Mouse (Mus musculus) cerebellum, adult 8-10 months (tissue): Measurements from ENCODE around the gene Gas6.

Experiments
- DNase-seq: peaks from one replicate; pipeline ENCODE4 v3.0.0; 2022

Gas6 gene

DNA sequence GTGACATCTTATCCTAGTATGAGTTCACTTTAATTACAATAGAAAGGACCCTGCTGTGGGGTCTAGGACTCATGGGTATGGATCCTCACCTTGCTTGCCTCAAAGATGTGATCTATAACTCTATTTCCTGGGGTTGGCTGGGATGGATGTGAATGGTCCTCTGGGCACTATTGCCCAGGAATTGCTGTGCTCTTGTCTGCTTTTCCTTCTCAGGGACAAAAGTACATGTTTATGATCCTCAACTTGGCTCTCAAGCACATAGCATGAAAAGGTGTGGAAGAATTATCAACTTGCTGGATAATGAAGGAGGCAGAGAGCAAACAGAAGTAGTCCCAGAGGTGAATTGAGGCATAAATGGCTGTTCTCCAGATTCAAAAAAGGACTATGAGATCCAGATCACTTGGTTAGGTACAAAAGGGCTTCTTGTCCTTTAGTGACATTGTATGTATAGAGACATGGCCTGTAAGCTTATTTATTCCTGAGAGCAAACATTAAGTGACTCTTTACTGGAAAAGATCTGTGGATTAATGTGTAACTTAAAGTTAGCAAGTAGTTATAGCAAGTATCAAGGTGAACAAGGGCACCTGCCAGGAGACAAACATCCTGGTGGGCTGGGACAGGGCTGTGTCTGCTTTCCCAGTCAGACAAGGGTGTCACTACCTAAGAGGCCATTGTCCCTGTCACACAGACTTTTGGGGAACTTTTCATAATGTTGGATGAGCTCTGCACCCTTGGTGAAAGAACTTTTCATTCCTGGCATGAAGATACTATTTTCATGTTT lies 10.8 kb upstream of the Gas6 start:
- no peak for DNase-seq

DNA sequence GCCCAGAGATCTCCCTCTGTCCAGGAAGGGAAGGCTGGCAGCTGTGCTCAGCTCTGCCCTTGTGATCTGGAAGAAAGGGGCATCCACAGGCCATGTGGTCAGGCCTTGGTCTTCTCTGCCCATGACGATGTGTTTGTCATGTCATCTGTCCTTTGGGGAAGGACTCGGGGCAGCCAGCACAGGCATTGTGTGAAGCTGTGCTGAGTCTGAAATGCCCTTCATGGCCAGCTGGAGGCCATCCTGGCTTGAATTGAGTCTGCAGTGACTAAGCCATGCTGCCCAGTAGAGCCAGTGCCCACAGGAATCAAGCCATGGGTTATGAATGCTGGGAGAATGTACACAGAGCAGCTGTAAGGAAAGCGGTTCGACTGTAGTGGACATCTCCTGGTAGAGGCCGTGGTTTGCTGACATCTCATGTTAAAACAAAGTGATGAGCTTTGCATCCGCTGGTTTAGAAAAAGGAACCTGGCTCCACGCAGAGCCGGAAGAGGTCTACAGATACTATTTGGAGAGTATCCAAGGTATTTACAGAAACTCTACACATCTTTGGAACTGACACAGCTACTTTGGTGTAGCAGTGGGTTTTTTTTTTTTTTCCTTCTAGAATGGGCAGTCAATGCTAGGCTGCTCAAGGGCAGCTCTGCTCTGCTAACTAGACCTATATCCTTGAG lies 9.8 kb upstream of the Gas6 start:
- no peak for DNase-seq

DNA sequence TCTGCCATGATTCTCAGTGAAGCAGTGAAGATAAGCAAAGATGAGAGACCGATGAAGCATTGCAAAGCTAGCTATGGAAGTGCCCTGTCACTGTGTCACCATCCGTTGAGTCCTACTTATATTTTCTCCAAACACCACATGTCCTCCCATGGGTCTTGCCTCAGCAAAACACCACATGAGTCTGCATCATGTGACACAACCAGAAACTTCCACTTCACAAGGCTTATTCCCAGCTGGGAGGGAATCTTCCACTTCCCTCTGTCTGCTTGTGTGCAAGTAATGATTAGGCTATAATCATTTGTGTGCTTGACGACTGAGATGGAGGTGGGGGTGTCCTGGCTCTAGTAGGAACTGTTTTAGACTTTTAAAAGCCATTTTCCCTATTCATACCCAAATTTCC lies 6.9 kb upstream of the Gas6 start:
- no peak for DNase-seq

DNA sequence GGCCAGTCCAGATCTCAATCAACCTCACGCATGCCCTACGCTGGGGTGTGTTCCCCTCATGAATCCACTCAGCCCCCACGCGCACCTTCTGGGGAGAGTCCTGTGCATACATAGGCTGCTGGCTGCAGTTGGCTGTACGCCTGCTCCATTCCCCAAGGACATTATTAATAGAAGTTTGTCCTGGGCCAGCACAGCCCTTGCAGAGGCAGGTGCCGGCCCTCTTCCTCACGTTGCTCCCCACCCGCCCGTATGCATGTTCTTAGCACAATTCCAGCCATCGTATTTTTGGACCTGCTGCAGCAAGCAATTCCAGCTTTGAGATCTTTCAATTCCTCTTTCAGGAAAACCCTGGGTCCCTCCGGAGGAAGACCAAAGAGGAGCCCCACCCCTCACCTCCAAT lies 1.3 kb downstream of the Gas6 start:
- DNase-seq: peak; percentile 36

DNA sequence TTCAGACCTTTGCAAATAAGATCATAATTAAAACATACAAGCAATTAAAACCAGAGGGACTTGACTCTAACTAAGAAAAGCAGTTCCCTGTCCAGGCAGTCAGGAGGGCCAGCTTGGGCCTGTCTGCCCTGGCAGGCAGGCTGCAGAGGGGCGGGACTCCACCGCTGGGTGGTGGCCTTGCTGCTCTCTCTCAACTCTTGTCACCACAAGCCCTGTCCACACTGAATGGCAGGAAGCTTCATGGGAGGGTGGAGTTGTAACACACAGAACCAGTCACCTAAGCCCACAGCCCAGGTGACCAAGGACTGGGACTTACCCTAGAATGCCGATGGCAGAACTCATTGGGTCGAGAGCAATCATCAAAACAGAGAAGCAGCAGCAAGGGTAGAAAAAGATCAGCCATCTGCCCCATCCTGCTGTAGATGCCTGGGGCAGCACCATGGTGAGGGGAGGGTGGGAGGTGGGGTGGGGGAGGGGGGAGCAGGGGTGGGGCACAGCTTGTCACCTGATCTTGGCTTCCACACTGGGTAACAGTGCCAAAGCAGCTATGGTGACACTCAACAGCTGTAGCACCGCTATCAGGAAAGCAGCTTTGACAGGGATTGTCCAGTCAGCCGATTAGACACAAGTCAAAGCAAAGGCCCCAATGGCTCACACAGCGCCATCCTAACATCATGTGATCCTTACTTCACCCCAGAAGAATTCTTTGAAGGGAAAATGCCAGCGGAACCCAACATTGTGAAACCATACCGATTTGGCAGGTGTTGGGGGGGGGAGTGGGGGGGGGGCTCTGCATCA lies 1.9 kb downstream of the Gas6 start:
- DNase-seq: no peak

DNA sequence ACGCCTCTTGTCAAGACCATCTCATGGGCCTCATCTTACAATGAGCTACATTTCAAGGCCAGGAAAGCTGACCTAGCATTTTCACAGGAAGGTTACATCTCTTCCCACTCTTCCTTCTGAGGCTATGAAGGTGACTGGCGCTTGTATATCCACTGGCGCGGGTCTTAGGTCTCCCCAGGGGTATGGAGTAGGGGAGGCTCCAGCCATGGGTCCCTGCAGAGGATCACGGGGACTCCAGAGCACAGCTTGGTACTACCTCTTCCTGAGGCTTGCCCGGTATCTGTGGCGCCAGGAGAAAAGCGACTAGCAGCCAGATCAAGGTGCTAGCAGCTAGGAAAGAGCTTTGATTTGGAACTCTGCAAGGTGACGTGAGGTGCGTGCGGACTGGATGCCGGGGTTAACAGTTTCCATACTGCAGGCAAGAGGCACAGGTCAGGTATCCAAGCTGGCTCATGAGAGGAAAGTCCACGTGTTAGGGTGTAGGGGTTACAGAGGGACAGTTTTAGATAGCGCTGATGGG lies 2.7 kb downstream of the Gas6 start:
- DNase-seq: no peak

DNA sequence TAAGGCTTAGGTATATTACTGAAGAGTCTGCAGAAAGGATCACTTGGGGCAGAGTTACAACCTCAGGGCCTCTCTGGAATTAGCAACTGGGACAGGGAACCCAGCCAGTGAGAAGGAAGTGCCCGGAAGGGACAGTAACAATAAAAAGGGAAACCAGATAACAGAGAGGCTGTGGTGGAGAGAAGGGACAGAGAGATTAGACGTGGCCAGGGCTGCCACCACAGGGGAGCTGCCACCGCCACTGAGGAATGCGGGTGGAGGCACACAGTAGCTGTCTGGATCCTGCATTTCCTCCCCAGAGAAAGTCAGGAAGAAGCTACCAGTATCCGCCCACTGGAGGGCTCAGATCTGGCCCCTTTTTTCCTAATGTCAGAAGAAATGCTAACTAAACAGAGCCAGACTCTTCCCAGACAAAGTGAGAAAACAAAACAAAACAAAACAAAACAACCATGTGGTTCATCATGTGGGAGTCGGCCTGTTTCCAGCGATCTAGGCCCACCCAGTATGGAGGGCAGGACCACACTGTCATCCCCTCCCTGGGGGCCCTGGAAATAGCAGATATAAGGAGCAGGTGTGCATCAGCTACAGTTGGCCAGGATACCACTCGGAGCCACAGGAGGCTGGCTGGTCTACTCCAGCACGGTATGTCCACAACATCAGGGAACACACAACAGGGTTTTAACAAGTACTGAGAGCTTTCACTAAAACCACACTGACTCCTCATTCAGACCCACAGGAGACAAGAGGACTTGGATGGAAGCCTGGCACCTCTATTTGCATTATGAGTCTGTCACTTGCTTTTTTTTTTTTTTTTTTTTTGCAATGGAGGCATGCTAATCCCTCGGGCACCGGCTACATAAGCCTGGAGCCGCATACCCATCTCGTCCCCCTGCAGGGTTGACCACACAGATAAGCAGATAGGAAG lies 4.0 kb downstream of the Gas6 start:
- DNase-seq: no peak

DNA sequence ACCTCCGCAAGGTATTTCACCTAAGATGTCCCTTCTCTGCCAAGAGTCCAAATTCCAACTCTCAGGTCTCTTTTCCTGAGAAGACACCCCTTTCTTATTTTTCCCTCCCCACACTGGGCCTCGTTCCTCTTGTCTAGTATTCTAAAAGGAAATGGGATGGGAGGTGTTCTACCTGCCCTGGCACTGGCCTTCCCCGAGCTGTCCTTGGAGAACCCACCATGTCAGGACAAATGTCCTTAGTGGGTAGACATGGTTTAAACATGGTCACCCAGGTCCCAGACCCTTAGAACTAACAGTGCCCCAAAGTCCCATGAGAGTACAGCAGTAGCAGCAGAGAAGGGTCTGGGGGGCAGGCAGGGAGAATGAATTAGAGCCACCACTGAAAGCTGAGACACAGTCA lies 4.9 kb downstream of the Gas6 start:
- DNase-seq: no peak

DNA sequence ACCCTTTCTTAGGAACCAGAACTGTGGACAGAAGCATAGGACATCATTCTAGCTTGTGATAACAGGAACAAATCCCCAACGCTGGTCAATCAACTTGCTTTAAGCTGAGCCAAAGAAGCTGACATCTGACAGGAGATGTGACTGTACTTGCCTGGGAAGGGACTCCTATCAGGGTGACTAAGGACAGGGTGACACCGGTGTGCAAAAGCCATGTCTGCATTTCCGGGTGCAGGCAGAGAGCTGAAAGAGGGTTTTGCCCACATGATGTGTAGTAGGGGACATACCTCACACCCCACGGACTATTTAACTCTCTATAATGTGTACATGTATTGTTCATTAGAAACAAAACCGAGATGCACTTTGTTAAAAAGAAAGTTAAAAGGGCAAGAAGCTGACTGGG lies 11.1 kb downstream of the Gas6 start:
- no peak for DNase-seq

DNA sequence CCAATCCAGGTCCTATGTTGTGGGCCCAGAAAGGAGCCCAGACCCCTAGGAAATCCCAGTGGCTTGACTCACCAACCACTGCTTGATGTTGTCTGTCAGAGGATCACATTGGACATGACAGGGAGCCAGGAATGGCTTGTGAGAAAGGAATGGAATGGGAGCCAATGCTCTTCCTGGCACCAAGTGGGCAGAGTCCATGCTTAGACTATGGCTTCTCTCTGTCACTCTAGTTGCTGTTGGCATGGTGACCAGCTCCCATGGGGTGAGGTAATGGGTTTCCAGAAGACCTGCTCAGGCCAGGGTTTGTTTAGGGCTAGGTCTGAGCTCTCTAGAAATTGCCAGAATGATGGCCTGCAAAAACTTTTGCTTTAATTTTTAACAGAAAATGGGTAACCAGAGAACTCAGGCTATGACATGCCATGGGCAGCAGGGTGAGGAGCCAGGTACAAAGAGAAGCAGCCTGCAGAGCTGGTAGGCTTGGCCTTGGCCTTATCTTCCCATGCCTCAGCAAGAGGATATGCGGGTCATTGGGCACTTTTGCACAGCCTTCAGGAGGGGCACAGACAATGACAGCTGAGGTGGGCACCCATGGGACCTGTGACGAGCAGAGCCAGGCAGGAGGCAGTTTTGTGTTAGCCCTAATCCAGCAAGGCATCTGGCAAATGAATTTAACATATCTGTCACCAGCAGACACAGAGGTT lies 12.0 kb downstream of the Gas6 start:
- DNase-seq: no peak

DNA sequence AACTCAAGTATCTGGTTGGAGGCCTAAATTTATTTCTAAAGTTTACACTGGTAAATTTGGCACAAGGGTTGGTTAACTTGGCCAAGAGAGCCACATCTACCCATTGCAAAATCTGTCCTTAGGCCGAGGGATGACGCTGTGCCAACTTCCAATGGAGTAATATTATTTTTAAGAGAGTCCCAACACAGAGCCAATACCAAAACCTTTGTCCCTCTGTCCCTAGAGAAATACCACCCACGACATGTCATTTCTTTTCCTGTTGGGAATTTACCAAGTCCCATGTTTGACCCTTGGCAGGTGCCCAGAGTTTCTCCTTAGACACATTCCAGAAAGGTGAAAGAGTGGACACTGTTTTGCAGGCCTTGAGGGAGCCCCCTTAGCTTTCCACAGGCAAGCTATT lies 12.7 kb downstream of the Gas6 start:
- no peak for DNase-seq

DNA sequence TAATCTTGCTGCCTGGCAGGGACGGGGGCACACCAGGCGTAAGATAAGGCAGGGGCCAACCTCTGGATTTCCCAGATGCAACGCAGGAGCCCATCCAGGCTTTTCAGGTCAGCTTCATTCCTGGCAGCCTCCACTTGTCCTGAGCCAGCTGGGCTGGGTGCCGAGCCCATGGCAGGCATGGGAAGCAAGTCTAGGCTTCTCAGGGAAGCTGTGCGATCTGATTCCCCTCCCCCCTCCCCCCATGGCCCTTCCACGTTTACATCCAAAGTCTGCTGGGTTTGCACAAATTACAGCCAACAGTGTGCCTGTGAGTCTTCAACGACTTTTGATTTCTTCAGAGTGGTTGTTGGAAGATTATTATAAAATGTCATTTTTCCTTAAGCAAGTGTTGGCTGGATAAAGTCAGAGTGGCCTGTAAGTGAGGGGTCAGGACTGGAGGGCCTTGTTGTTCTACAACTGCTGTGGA lies 13.2 kb downstream of the Gas6 start:
- DNase-seq: no peak

DNA sequence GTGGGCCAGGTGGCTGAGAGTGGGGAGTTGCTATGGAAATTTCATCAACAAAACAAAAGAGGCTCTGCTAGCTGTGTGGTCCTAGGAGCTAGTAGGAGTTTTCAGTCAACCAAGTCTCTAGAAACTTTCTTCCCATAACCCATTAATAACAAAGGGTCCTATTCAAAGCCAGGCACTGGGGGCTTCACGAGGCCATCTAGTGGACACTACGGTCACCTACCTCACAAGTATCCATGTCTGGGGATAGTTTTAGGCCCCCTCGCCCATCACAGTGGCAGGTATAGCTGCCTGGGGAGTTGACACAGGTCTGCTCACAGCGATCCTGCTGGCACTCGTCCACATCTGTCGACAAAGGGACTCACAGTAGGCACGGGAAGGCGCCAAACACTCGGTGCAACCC lies 18.4 kb downstream of the Gas6 start:
- no peak for DNase-seq

DNA sequence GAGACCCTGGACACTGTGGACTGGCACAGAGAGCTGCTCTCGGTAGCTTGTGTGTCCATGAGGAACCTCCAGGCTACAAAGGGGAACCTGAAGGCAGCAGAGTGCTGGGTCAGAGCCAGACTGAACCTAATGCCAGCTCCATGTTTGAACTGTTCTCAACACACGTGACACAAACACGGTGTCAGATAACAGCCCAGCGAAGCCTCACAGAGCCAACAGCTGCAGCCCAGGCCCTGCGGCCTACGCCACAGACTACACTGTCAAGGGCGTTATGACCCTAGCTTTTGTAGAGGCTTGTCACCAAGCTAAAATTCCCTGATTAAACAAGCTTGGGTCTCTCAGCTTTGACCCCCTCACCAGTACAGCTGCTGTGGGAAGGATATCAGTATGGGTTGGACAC lies 22.0 kb downstream of the Gas6 start:
- DNase-seq: no peak

DNA sequence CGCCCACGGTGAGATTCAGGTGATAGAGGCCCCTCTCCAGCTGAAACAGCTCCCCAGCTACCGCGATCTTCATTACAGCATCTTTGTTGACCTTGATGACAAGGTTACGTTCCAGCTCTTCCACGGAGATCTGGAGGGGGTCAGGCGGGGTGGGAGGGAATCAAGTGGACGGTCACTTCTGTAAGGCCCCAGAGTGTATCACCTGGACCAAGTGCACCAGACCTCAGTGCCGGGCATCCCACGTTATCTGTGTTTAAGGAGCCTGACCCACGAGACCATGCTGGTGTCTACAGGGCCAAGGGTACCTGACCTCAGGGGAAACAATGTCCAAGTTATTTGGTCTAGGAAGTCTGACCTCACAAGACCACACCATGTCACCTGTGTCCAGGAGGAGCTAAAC lies 22.8 kb downstream of the Gas6 start:
- no peak for DNase-seq

DNA sequence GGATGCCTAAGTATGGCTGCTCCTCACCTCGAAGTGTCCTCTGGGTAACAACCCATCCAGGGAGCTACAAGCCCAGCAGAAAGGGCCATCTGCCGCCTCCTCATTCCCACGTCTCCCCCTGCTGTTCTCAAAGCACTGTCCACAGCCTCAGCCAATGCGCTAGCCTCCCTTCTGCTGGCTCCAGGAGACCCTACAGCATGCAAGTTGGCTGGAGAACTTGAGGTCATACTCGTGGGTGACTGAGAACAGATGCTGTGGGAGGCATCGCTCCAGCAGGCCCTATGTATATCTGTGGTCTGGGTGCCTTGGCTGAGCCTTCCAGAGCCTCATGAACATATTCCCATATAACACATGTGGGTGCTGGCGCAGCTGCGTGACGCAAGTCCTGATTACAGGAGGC lies 25.6 kb downstream of the Gas6 start:
- no peak for DNase-seq

DNA sequence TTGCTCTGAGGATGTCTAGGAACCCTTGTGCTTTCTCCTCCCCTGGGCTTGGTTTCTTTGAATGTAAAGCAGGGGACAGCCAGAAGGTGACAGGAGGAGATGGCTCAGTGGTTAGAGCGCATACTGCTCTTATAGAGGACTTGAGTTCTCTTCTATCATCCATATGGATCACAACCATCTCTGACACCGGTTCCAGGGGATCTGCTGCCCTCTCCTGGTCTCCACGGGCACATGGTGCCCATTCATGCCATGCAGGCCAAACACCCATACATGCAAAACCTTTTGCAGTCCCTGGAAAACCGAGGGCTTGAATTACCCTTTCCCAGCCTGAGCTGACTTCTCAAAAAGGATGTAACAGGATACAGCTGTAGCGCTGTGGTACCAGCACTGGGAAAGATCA lies 27.3 kb downstream of the Gas6 start:
- no peak for DNase-seq

DNA sequence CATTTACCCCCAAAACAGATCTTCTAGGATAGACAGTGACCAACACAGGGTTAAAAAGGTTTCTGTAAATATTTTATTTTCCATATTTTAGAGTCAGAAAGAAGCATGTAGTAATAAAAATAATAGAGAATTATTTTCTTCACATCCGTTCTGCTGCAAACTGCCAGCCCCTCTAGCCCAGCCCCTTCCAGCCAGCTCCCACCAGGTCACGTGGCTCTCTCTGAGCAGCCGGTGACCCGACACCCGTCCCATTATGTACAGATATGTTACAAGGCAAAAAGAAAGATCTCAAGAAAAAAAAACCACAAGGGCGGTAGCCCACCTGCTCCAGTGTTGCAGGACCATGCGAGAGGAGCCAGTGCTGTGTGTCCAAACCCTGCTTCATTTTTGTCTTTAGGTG lies 29.0 kb downstream of the Gas6 start:
- DNase-seq: no peak

DNA sequence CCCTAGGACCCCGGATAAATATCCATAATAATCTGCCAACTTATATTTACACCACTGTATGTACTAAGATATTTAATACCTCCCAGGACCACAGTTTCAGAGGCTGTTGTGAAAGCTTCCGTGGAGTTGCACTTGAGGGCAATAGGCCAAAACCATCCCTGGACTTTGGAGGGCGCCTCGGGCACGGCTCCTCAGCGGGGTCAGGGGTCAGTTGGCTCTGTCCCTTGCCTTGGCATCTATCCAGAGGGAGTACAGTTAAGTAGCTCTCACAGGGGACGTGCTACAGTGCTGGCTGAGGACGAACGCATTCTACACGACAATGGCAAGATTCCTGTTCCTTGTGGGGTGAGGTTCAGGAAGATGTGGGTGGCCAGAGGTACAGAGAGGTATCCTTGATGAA lies 31.9 kb downstream of the Gas6 start:
- DNase-seq: no peak

DNA sequence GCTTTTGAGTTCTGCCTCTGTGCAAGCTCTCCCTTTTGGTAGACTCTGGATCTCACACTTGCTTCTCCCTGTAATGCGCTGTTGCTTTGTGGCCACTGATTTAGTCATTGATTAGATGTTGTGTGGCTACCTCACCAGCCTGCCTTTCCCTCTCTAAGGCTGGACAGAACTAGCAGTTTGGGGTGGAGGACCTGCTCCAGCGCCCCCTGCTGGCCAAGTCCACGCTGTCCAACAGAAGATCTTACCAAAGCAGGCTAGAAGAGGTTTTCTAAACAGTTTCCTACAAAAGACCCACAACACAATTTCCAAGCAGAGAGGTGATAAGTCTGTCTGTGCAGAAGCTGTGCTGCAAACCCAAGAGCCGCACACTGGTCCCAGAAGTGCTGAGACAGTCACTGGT lies 32.4 kb downstream of the Gas6 start:
- peak; percentile 73 for DNase-seq

DNA sequence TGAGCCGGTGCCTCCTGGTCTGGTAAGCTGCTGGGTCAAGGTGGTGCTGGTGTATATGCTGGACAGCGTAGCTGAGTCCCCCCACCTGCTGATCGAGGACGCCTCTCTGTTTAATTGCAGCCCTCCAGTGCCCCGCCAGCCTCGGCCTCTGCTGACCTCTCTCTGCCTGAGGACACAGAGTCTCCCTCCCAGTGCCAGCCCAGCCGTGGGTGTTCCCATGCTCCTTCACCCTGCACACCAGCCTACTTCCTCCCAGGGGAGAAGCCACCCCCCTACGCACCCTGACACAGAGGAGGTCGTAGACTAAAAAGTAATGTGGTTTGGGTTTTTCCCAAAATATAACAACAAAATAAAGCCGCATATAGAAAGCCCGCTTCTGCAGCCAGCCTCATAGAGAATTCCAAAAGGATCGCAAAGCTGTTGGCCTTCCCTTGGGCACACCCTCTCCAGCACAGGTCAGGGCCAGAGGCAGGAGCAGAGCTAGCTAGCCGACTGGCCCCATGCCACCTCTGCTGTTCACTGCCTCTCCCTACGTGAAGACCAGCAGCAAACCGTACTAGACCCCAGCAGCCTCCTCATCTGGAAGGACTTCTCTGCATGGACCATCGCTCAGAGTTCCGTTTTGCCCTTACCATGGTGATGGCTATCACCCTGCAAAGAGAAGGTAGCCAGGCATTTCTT lies 33.1 kb downstream of the Gas6 start:
- no peak for DNase-seq
